Mouse (Mus musculus) stomach, embryonic 14.5 days (tissue): Measurements from ENCODE around the gene Atp5s. TPM values are rescaled to one million over a fixed set of nuclear protein-coding genes. Genes with fewer than 3 reads are reported as not detected.
A peak's percentile ranks its signal among the peaks of the same experiment; 100 is the strongest.

Experiments
- ATAC-seq: fragments of 200-750 bp; cut with Nextera tagmentation; 2 replicates; pipeline ENCODE4 v1.8.0; 2017; ENCODE audit warnings: low read depth, moderate TSS enrichment; ENCODE audit not compliant: insufficient number of reproducible peaks, insufficient read depth, low FRiP score
- H3K27ac ChIP-seq: fragments of 300-500 bp; sonication (generic); 2 replicates; pipeline ENCODE4 v1.5.1; 2014; ENCODE audit warnings: mild to moderate bottlenecking, low read length, moderate library complexity, mixed read lengths
- H3K27me3 ChIP-seq: fragments of 300-500 bp; sonication (generic); 2 replicates; pipeline ENCODE4 v1.6.1; 2014; ENCODE audit warnings: low read length, control low read depth, mixed read lengths; ENCODE audit not compliant: control insufficient read depth, insufficient read depth
- H3K36me3 ChIP-seq: fragments of 300-500 bp; sonication (generic); 2 replicates; pipeline ENCODE4 v1.6.1; 2014; ENCODE audit warnings: mild to moderate bottlenecking, control low read depth, low read length, moderate library complexity, mixed read lengths; ENCODE audit not compliant: control insufficient read depth, insufficient read depth
- H3K4me1 ChIP-seq: fragments of 300-500 bp; sonication (generic); 2 replicates; pipeline ENCODE4 v1.6.1; 2014; ENCODE audit warnings: low read length, control low read depth, mixed read lengths; ENCODE audit not compliant: control insufficient read depth, insufficient read depth
- H3K4me2 ChIP-seq: fragments of 300-500 bp; sonication (generic); replicated peaks from 2 replicates; pipeline ENCODE4 v1.6.1; 2014; ENCODE audit warnings: low read depth, low read length, control low read depth
- H3K4me3 ChIP-seq: fragments of 300-500 bp; sonication (generic); 2 replicates; pipeline ENCODE4 v1.5.1; 2014; ENCODE audit warnings: low read depth, low read length, control low read depth
- H3K9ac ChIP-seq: fragments of 300-500 bp; sonication (generic); replicated peaks from 2 replicates; pipeline ENCODE4 v1.6.1; 2014; ENCODE audit warnings: low read depth, mild to moderate bottlenecking, control low read depth, low read length, moderate library complexity, mixed read lengths
- H3K9me3 ChIP-seq: fragments of 300-500 bp; sonication (generic); 2 replicates; pipeline ENCODE4 v1.6.1; 2016; ENCODE audit warnings: low read depth, low read length, control low read depth; ENCODE audit not compliant: control insufficient read depth
- WGBS: fragments of 180-500 bp; shearing (Covaris S2); extraction: QIAGEN DNeasy Blood & Tissue Kit; methylation state at CpG from one replicate; pipeline ENCODE4 v1.1.7; 2014; 5-methylcytosine and 5-hydroxymethylcytosine counted together
- polyA plus RNA-seq: library from polyadenylated mRNA; unstranded; fragments of >200 nt; fragmentation: Nextera tagmentation; extraction: Ambion mirVana; gene quantifications from 2 replicates; pipeline ENCODE4 v1.2.1, GENCODE M21; 2014

The Atp5s gene
- polyA plus RNA-seq, 1 experiment from 2014 or later = 37.2 TPM

DNA sequence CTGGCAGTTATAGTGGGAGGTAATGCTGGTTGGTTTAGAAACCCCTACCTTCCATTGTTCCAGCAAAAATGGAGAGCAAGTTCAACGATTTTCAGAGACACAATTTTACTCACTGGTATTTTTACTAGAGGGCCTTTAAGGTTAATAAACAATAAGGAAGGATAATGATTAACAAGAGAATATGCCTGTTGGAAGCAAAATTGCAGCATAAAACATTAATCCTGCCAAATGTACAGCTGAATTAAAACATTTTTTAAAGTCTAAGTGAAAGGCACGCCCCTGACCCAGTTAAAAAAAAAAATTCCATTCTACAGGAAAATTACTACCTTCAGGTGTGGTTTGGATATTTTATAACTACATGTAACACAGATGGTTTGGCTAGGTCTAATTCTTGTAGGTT lies 53.2 kb downstream of the Atp5s start:
- H3K27me3 ChIP-seq = no peaks in the 10 kb centered on the region
- H3K4me2 ChIP-seq = no peak overlapping the region
- 56% methylated on average over 2 of the region's 2 CpGs for WGBS
- H3K4me3 ChIP-seq = no peak overlapping the region
- no peaks in the 10 kb centered on the region for H3K4me1 ChIP-seq
- H3K9ac ChIP-seq = no peak overlapping the region
- H3K36me3 ChIP-seq = no peaks in the 10 kb centered on the region
- H3K9me3 ChIP-seq = no peaks in the 10 kb centered on the region
- ATAC-seq = no peak
- no peak overlapping the region for H3K27ac ChIP-seq

DNA sequence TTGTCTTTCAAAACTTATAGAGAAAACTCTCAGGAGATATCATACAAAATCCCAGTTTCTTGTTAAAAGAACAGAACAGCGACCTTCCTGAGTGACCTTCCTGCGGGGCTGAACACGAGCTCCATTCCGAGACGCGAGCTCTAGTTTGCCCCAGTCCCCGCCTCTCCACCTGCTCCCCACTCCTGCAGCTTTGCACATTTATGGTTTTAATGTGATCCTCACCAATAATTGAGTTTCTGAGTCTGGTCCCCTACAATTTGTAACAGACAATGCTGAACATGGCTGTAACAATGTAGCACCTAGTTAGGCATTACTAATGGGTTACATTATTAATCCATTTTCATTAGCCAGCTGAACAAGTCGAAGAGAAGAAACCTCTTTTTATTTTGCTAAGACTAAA lies 56.7 kb downstream of the Atp5s start:
- Histone ChIP-seq H3K4me2 (no peak overlapping the region), H3K27ac (no peak overlapping the region), H3K4me3 (no peak overlapping the region), H3K9ac (no peak overlapping the region), H3K27me3 (no peaks in the 10 kb centered on the region), H3K36me3 (no peaks in the 10 kb centered on the region), H3K9me3 (no peaks in the 10 kb centered on the region), H3K4me1 (no peaks in the 10 kb centered on the region)
- WGBS = 75% methylated on average over 8 of the region's 8 CpGs
- ATAC-seq = no peak

DNA sequence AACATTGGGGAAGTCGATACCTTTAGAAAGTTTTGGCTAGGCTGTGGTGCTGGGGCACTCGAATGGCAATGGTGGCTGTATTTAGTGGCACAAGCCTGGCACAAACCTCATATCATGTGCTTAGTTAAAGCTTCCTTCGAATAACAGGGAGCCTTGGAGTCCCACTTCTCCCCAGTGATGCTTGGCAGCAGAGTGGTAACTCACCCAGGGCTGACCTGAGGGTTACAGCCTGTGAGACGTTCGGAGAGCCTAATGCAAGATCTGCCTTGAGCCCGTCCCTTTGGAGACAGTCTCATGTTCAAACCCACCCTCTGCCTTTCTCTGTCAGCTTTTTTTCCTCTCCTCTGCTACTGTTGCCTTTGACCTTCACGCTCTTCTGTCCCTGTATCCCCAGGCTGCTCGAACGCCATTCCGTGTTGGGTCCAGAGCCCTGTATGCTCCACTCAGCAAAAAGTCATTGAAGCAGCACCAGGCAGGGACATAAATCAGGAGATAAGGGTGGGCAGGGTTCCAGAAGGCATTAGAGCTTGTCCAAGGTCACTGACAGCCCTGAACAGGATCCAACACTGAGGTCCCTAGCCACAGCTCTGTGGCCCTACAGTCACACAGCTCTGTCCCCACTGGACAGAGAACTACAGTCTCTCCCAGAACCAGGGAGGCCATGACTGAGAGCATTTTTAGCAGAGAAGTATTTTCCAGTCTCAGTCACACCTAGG lies 57.3 kb downstream of the Atp5s start:
- H3K4me3 ChIP-seq = no peak overlapping the region
- H3K36me3 ChIP-seq = no peaks in the 10 kb centered on the region
- no peak overlapping the region for H3K9ac ChIP-seq
- H3K9me3 ChIP-seq = no peaks in the 10 kb centered on the region
- no peaks in the 10 kb centered on the region for H3K27me3 ChIP-seq
- 74% methylated on average over 10 of the region's 10 CpGs for WGBS
- H3K4me1 ChIP-seq = no peaks in the 10 kb centered on the region
- no peak overlapping the region for H3K27ac ChIP-seq
- no peak overlapping the region for H3K4me2 ChIP-seq
- ATAC-seq = no peak

DNA sequence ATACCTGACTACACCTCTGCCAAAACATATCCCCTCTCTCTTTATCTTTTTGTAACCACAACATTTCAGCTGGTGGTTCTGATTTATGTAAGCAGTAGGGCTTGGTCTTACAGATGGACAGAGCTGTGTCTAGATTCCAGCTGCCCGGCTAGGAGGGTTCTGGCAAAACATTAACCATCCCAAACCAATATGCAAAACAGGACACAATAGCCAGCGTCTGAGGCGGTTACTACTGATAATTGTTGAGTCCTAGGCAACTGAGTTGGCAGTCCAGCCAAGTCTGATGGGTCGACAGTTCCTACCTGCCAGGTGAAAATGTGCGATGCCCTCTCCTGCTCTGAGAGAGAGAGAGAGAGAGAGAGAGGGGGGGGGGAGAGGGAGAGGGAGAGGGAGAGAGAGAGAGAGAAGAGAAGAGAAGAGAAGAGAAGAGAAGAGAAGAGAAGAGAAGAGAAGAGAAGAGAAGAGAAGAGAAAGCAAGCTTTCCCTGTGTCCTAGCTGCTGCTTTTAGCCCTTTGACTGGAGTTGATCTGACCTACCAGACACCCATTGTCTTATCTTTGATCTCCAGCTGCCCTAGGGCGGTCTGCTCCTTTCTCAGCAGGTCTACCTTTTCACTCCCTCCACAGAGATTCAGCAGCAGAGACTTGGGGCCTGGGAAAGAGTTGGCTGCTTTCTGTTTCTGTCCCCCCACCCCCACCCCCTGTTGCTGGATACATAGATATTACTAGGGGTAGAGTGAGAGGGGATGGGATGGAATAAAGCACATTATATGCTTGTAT lies 58.7 kb downstream of the Atp5s start:
- Histone ChIP-seq H3K4me3 (no peak overlapping the region), H3K27me3 (no peaks in the 10 kb centered on the region), H3K9me3 (no peaks in the 10 kb centered on the region), H3K4me2 (no peak overlapping the region), H3K4me1 (no peaks in the 10 kb centered on the region), H3K36me3 (no peaks in the 10 kb centered on the region), H3K27ac (no peak overlapping the region), H3K9ac (no peak overlapping the region)
- WGBS = 47% methylated on average over 6 of the region's 6 CpGs
- no peak for ATAC-seq

GRCm38 (mm10) chr12:69785471-69785870 lies 60.7 kb downstream of the Atp5s start:
- no peaks in the 10 kb centered on the region for H3K27me3 ChIP-seq
- H3K9me3 ChIP-seq = no peaks in the 10 kb centered on the region
- no peak overlapping the region for H3K27ac ChIP-seq
- H3K4me3 ChIP-seq = no peak overlapping the region
- no peaks in the 10 kb centered on the region for H3K4me1 ChIP-seq
- H3K9ac ChIP-seq = no peak overlapping the region
- WGBS = 84% methylated on average over 9 of the region's 9 CpGs
- H3K4me2 ChIP-seq = no peak overlapping the region
- ATAC-seq = no peak
- no peaks in the 10 kb centered on the region for H3K36me3 ChIP-seq

DNA sequence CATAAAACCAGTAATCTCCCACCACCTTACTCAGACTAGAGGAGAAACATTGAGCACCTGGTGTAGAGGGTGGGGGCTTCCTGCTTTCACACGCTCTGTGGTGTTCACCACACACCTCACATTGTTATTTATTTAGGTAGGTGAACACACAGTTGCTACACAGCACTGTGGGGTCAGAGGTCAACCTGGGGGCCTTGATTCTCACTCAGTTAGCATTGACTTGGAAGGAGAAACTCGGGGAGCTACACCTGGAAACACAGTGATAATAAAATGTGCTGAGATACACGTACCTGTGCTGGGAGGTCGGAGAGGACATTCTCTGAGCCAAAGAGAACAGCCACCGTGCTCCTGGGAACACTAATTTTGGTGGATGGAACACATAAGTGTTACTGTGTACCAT lies 63.6 kb downstream of the Atp5s start:
- H3K4me2 ChIP-seq = no peak overlapping the region
- H3K9ac ChIP-seq = no peak overlapping the region
- no peaks in the 10 kb centered on the region for H3K27me3 ChIP-seq
- no peak overlapping the region for H3K27ac ChIP-seq
- H3K36me3 ChIP-seq = no peaks in the 10 kb centered on the region
- ATAC-seq = no peak
- H3K4me1 ChIP-seq = peaks cover 3% of the 10 kb centered on the region; the same call in 1 of the 2 replicates
- no peak overlapping the region for H3K4me3 ChIP-seq
- WGBS = 75% methylated on average over 5 of the region's 5 CpGs
- H3K9me3 ChIP-seq = no peaks in the 10 kb centered on the region

- Histone ChIP-seq H3K36me3 (no peaks in the 10 kb centered on the region), H3K27me3 (no peaks in the 10 kb centered on the region), H3K4me3 (peak overlapping the region; percentile 50), H3K9me3 (no peaks in the 10 kb centered on the region), H3K4me1 (peaks cover 3% of the 10 kb centered on the region; the same call in 1 of the 2 replicates), H3K4me2 (peak overlapping the region; percentile 98), H3K27ac (no peak overlapping the region; the same call in 1 of the 2 replicates), H3K9ac (peak overlapping the region; percentile 11; the same call in 1 of the 2 replicates)
- ATAC-seq = peak; percentile 40; the same call in 1 of the 2 replicates
- 36% methylated on average over 27 of the region's 27 CpGs for WGBS
Observed at GRCm38 (mm10) chr12:69789766-69790529, 65.2 kb downstream of the Atp5s start.
